ENCODE assay signal across 7 mouse cellular contexts in the genomic region with DNA sequence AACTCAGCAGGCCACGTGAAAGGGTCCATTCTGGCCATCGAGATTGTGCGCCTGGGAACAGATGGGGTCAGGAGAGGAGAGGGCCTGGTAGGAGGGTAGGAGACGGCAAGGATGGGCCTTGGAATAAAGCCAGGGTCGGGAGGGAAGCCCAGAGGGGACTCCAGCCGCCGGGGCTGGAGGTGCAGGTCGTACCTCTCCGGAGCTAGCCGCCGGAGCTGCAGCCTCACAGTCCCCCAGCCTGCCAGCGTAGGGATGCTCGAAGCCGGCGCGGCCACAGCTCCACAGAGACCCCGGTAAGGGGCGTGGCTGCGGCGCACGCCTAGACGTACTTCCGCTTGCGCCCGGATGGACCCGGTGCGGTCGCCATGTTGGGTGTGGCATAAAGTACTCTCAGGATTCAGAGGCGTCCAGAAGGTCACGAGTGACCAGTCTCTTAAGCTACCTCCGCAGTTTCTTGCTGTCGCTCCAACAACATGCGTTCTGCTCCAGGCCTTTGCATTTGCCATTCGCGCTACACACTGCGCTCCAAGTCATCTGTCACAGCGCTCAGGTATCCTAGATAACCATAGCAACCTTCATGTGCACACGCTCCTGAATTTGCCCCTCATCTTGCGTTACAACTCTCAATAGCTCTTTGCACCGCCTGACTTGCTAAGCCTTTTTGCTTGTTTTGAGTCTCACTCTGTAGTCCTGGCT. TPM values are rescaled to one million over a fixed set of nuclear protein-coding genes. Genes with fewer than 3 reads are reported as not detected.
DNase-seq lines count a peak whose midpoint lies in the region; ATAC-seq and TF ChIP-seq lines count a peak whose summit lies in the region.

Fbxl18 (minus strand) TSS at position 504 of the 696 bp plus-strand sequence.

- peak within 1 kb of the TSS; percentile 92 for H3K4me2 ChIP-seq in intestine, embryonic 14.5 days (ENCODE audit: low read length)
- peak within 1 kb of the TSS; percentile 94 for H3K4me2 ChIP-seq in midbrain, embryonic 12.5 days (replicated peaks)

- no peaks in the 10 kb centered on the region for H3K9me3 ChIP-seq in intestine, embryonic 14.5 days (ENCODE audit: control insufficient read depth, low read length)
- H3K9me3 ChIP-seq in midbrain, embryonic 12.5 days: no peaks in the 10 kb centered on the region

- peaks cover 14% of the 10 kb centered on the region for H3K4me1 ChIP-seq in intestine, embryonic 14.5 days (replicated peaks; ENCODE audit: control insufficient read depth, insufficient read depth, low read length)
- H3K4me1 ChIP-seq in midbrain, embryonic 12.5 days: peaks cover 23% of the 10 kb centered on the region
- peaks cover 9% of the 10 kb centered on the region for H3K4me1 ChIP-seq in small intestine, adult 2 months (ENCODE audit: control insufficient read depth, insufficient read depth, insufficient read length, low read length)

- peak; percentile 34; the same call in 1 of the 2 replicates for TF ChIP-seq POLR2A in small intestine, adult 2 months (IDR thresholded peaks at IDR 0.05; ENCODE audit: low read depth, low read length)

- no peak for TF ChIP-seq CTCF in small intestine, adult 2 months (IDR thresholded peaks at IDR 0.05; ENCODE audit: extremely low read depth, insufficient read length, insufficient replicate concordance, low read depth, low read length)

- H3K4me3 ChIP-seq in intestine, embryonic 14.5 days (ENCODE audit: low read depth, low read length): peak within 1 kb of the TSS; percentile 79
- peak within 1 kb of the TSS; percentile 79 for H3K4me3 ChIP-seq in midbrain, embryonic 12.5 days
- peak within 1 kb of the TSS; percentile 86 for H3K4me3 ChIP-seq in small intestine, adult 2 months (ENCODE audit: low read depth, low read length)

- intact Hi-C loops in left cerebral cortex, postnatal 4 days (cut with DNase I): no loop called here

- under 1% methylated on average over 40 of the region's 40 CpGs for WGBS in intestine, embryonic 14.5 days
- WGBS in midbrain, embryonic 12.5 days: under 1% methylated on average over 40 of the region's 40 CpGs
- WGBS in small intestine, adult 2 months: under 1% methylated on average over 40 of the region's 40 CpGs

- ATAC-seq in intestine, embryonic 14.5 days (replicated peaks; ENCODE audit: low FRiP score, low TSS enrichment, low read depth): peak; percentile 90
- ATAC-seq in midbrain, embryonic 12.5 days (ENCODE audit: low FRiP score, low read depth): peak; percentile 96

- H3K36me3 ChIP-seq in intestine, embryonic 14.5 days (ENCODE audit: control insufficient read depth, insufficient read depth, low read length): peaks cover 17% of the 10 kb centered on the region
- peaks cover 13% of the 10 kb centered on the region for H3K36me3 ChIP-seq in midbrain, embryonic 12.5 days
- 0 out of 2 replicates have a peak, but pooled peaks cover 4% of the 10 kb centered on the region for H3K36me3 ChIP-seq in small intestine, adult 2 months (ENCODE audit: control insufficient read depth, insufficient read depth, low read length)

- peak within 1 kb of the TSS; percentile 72 for H3K9ac ChIP-seq in intestine, embryonic 14.5 days (ENCODE audit: low read length)
- peak within 1 kb of the TSS; percentile 87 for H3K9ac ChIP-seq in midbrain, embryonic 12.5 days (replicated peaks)

- DNase-seq in adrenal gland, adult 18-20 months (ENCODE audit: low spot score in 2 of 2): peak; percentile 86 to 91
- DNase-seq in embryo, embryonic 10.5 days (ENCODE audit: low spot score): peak; percentile 96
- DNase-seq in gastrocnemius, postnatal 25 days: peak; percentile 89
- DNase-seq in intestine, embryonic 14.5 days (ENCODE audit: low spot score): peak; percentile 95
- peak; percentile 93 for DNase-seq in left cerebral cortex, postnatal 4 days

- H3K27ac ChIP-seq in intestine, embryonic 14.5 days (ENCODE audit: low read depth): peak within 1 kb of the TSS; percentile 30; the same call in 1 of the 2 replicates
- H3K27ac ChIP-seq in midbrain, embryonic 12.5 days (replicated peaks): peak within 1 kb of the TSS; percentile 78
- peak within 1 kb of the TSS; percentile 71 for H3K27ac ChIP-seq in small intestine, adult 2 months (ENCODE audit: insufficient read depth, low read depth, low read length)

- no peaks in the 10 kb centered on the region for H3K27me3 ChIP-seq in intestine, embryonic 14.5 days (replicated peaks; ENCODE audit: control insufficient read depth, insufficient read depth, low read length)
- no peaks in the 10 kb centered on the region for H3K27me3 ChIP-seq in midbrain, embryonic 12.5 days
- no peaks in the 10 kb centered on the region for H3K27me3 ChIP-seq in small intestine, adult 2 months (ENCODE audit: control insufficient read depth, insufficient read depth, low read length)

RNA-seq across cellular contexts. Expression of gene Fbxl18, which starts in this region (rescaled TPM):
- 1 to 10 TPM; 8.0 to 9.5 TPM for total RNA-seq in adrenal gland, adult 18-20 months (2021)
- total RNA-seq in gastrocnemius, postnatal 25 days (2021): 1 to 10 TPM; 5.6 to 6.8 TPM
- 10.3 and 10.8 TPM in 2 replicates for polyA plus RNA-seq in intestine, embryonic 14.5 days (2014; fragmentation: Nextera tagmentation; extraction: Ambion mirVana)
- total RNA-seq in left cerebral cortex, postnatal 4 days (2021): 10 to 100 TPM; 34.6 to 35.8 TPM
- polyA plus RNA-seq in midbrain, embryonic 12.5 days (2016; fragmentation: Nextera tagmentation; extraction: Ambion mirVana): 27.7 and 28.9 TPM in 2 replicates
- 17.0 and 28.4 TPM in 2 replicates for polyA plus RNA-seq in small intestine, adult 2 months (2012; rRNA removed)

Comparison
In these comparisons a context has a peak if more than half of its experiments do, and no peak if none do; other contexts are left out.
1. Peak in every context shown above with its lines: DNase-seq, ATAC-seq, H3K4me3 ChIP-seq and H3K27ac ChIP-seq.